Mouse (Mus musculus): ENCODE measurements around the gene Eif5a.
"Not testable (repeated sequence)": the region's sequence is repeated elsewhere in the genome, so short reads cannot be mapped to it uniquely, and the experiment has no call there.

Gene Eif5a

GRCm38 (mm10) chr11:69945997-69946891 lies 24.5 kb upstream of the Eif5a start:
- no peak for DNase-seq (ENCODE audit: low spot score)

GRCm38 (mm10) chr11:69945216-69945615 lies 23.5 kb upstream of the Eif5a start:
- DNase-seq (ENCODE audit: low spot score) = no peak

GRCm38 (mm10) chr11:69940962-69941361 lies 19.2 kb upstream of the Eif5a start:
- no peak for DNase-seq (ENCODE audit: low spot score)

- no peak for DNase-seq (ENCODE audit: low spot score)
These were observed 18.0 kb upstream of the Eif5a start for GRCm38 (mm10) chr11:69939731-69940130.

- DNase-seq (ENCODE audit: low spot score) = no peak
These were observed 17.4 kb upstream of the Eif5a start for GRCm38 (mm10) chr11:69939181-69939580.

- no peak for DNase-seq (ENCODE audit: low spot score)
These were observed 16.7 kb upstream of the Eif5a start for GRCm38 (mm10) chr11:69938401-69938979.

GRCm38 (mm10) chr11:69937834-69938233 lies 16.1 kb upstream of the Eif5a start:
- DNase-seq (ENCODE audit: low spot score) = no peak

- no peak for DNase-seq (ENCODE audit: low spot score)
These were observed 15.6 kb upstream of the Eif5a start for GRCm38 (mm10) chr11:69937385-69937784.

GRCm38 (mm10) chr11:69936714-69937347 lies 15.1 kb upstream of the Eif5a start:
- no peak for DNase-seq (ENCODE audit: low spot score)

- no peak for DNase-seq (ENCODE audit: low spot score)
These were observed 14.4 kb upstream of the Eif5a start for GRCm38 (mm10) chr11:69936156-69936555.

GRCm38 (mm10) chr11:69935137-69935879 lies 13.6 kb upstream of the Eif5a start, which contains the start of gene Ybx2:
Gene Ybx2 (plus strand): TSS chr11:69935796.
- peak; percentile 82 for DNase-seq (ENCODE audit: low spot score)

- no peak for DNase-seq (ENCODE audit: low spot score)
These were observed 12.9 kb upstream of the Eif5a start for GRCm38 (mm10) chr11:69934681-69935080.

GRCm38 (mm10) chr11:69934169-69934568 lies 12.4 kb upstream of the Eif5a start:
- DNase-seq (ENCODE audit: low spot score) = peak; percentile 91

- no peak for DNase-seq (ENCODE audit: low spot score)
These were observed 11.3 kb upstream of the Eif5a start for GRCm38 (mm10) chr11:69933066-69933465.

GRCm38 (mm10) chr11:69932254-69932653 lies 10.5 kb upstream of the Eif5a start:
- no peak for DNase-seq (ENCODE audit: low spot score)

- DNase-seq (ENCODE audit: low spot score) = no peak
These were observed 10.0 kb upstream of the Eif5a start for GRCm38 (mm10) chr11:69931769-69932168.

- no peak for DNase-seq (ENCODE audit: low spot score)
These were observed 9.3 kb upstream of the Eif5a start for GRCm38 (mm10) chr11:69930967-69931537.

- not testable (repeated sequence) for DNase-seq (ENCODE audit: low spot score)
These were observed 8.4 kb upstream of the Eif5a start for GRCm38 (mm10) chr11:69930176-69930575.

- DNase-seq (ENCODE audit: low spot score) = no peak
These were observed 8.0 kb upstream of the Eif5a start for GRCm38 (mm10) chr11:69929712-69930111.

- no peak for DNase-seq (ENCODE audit: low spot score)
These were observed 5.7 kb upstream of the Eif5a start for GRCm38 (mm10) chr11:69927501-69927900.

GRCm38 (mm10) chr11:69922796-69923195 lies 1.0 kb upstream of the Eif5a start:
- no peak for DNase-seq (ENCODE audit: low spot score)
